Mouse (Mus musculus): ENCODE data around the gene Calhm3.
"Not testable (repeated sequence)": the region's sequence is repeated elsewhere in the genome, so short reads cannot be mapped to it uniquely, and the experiment has no call there.

The Calhm3 gene

GRCm38 (mm10) chr19:47166758-47167157 is 9.2 kb upstream of the Calhm3 start:
- no peak for DNase-seq

GRCm38 (mm10) chr19:47163176-47163744 is 5.7 kb upstream of the Calhm3 start:
- no peak for DNase-seq

- DNase-seq, result no peak
Measured at GRCm38 (mm10) chr19:47161669-47162068, 4.1 kb upstream of the Calhm3 start.

GRCm38 (mm10) chr19:47153767-47154166 is 3.8 kb downstream of the Calhm3 start:
- no peak for DNase-seq

GRCm38 (mm10) chr19:47152062-47152369 is 5.5 kb downstream of the Calhm3 start:
- DNase-seq, result no peak

GRCm38 (mm10) chr19:47151332-47152061 is 6.1 kb downstream of the Calhm3 start:
- DNase-seq, result peak; percentile 45

GRCm38 (mm10) chr19:47149854-47150253 is 7.7 kb downstream of the Calhm3 start:
- no peak for DNase-seq

GRCm38 (mm10) chr19:47148267-47148847 is 9.2 kb downstream of the Calhm3 start:
- no peak for DNase-seq

- DNase-seq, result no peak
Measured at GRCm38 (mm10) chr19:47144154-47144553, 13.4 kb downstream of the Calhm3 start, which contains the start of gene Calhm1. Gene Calhm1, minus strand, starts transcription at chr19:47144254.

- DNase-seq, result no peak
Measured at GRCm38 (mm10) chr19:47142438-47142837, 15.1 kb downstream of the Calhm3 start.

GRCm38 (mm10) chr19:47139611-47140010 is 18.0 kb downstream of the Calhm3 start:
- DNase-seq, result not testable (repeated sequence)

- no peak for DNase-seq
Measured at GRCm38 (mm10) chr19:47137771-47138421, 19.7 kb downstream of the Calhm3 start, which contains the start of gene Calhm2. Gene Calhm2, minus strand, starts transcription at chr19:47138294.

- DNase-seq, result peak; percentile 34
Measured at GRCm38 (mm10) chr19:47137051-47137581, 20.4 kb downstream of the Calhm3 start.

GRCm38 (mm10) chr19:47136170-47136569 is 21.4 kb downstream of the Calhm3 start:
- no peak for DNase-seq

- DNase-seq, result no peak
Measured at GRCm38 (mm10) chr19:47135568-47135967, 22.0 kb downstream of the Calhm3 start.

GRCm38 (mm10) chr19:47133161-47133560 is 24.4 kb downstream of the Calhm3 start:
- no peak for DNase-seq

GRCm38 (mm10) chr19:47130551-47131125 is 26.9 kb downstream of the Calhm3 start:
- no peak for DNase-seq

- no peak for DNase-seq
Measured at GRCm38 (mm10) chr19:47128835-47129234, 28.7 kb downstream of the Calhm3 start.

- no peak for DNase-seq
Measured at GRCm38 (mm10) chr19:47128164-47128563, 29.4 kb downstream of the Calhm3 start.

GRCm38 (mm10) chr19:47122802-47123201 is 34.8 kb downstream of the Calhm3 start:
- DNase-seq, result no peak

GRCm38 (mm10) chr19:47121054-47121453 is 36.5 kb downstream of the Calhm3 start:
- no peak for DNase-seq

- DNase-seq, result no peak
Measured at GRCm38 (mm10) chr19:47118634-47119033, 38.9 kb downstream of the Calhm3 start.

GRCm38 (mm10) chr19:47104641-47105271 is 52.8 kb downstream of the Calhm3 start:
- no peak for DNase-seq
